Mouse (Mus musculus) right cerebral cortex, adult 2 months (tissue): ENCODE measurements around the gene Unc13d.
"Not testable (repeated sequence)": the region's sequence is repeated elsewhere in the genome, so short reads cannot be mapped to it uniquely, and the experiment has no call there.

ENCODE experiments used
- DNase-seq, 2 experiments: peaks; one replicate each; pipeline ENCODE4 v3.0.0; 2021 to 2022; ENCODE audit warnings: low spot score in 2 of 2

Unc13d gene

DNA sequence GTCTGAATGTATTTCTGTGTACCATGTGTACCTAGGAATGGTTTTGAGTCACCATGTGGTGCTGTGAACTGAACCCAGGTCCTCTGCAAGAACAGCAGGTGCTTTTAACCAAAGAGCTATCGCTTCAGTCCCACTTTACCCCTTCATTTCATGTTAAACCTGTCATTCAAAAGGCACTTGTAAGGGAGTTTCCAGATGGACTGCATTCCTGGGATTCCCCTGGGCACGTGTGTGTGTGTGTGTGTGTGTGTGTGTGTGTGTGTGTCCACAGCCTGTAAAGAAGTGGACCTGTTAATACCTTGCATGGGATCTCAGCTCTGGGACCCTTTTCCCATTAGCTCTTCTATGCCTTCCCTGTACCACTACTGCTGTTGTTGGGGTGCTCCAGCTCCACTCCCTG is 28.2 kb downstream of the Unc13d start:
- DNase-seq: no peak

DNA sequence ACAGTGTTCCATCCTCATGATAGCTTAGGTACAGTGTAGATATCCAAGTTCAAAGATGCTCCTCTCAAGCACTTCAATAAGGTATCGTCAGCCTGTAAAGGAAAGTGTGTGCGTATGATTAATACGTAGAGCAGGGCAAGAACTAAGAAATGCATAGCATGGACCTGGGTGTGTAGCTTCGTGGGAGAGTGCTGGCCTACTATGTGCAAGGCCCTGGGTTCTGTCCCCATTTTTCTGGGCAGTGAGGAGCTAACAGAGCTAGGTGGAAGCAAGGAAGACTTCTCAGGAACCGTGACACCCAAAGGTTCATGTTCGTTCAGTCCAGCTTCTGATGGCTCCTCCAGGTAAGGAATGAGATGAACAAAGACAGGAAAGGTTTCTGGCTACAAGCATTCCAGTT is 32.6 kb downstream of the Unc13d start:
- DNase-seq: no peak

GRCm38 (mm10) chr11:116043286-116043685 is 34.5 kb downstream of the Unc13d start:
- no peak for DNase-seq

GRCm38 (mm10) chr11:116042372-116043138 is 35.2 kb downstream of the Unc13d start:
- DNase-seq: no peak

- DNase-seq: no peak
Observed at GRCm38 (mm10) chr11:116041833-116042232, 35.9 kb downstream of the Unc13d start.

DNA sequence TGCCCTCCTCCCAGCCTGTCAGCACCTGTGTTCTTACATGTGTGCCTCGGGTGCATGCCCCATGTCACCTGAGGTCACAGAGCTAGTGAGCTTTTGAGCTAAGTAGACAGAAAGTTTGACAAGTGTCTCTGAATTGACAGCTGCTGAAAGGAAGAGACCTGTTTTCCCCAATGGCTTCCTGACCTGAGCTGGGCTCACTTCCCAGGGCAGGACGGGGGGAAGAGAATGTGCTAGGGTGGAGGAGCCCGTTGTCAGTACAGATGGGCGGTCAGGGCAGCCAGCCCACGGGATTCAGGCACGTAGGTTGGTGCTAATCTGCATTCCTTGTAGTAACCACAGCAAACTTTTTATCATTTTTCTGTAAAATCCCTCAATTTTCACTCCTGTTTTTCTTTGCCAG is 37.2 kb downstream of the Unc13d start:
- DNase-seq: no peak

- DNase-seq: no peak
Observed at GRCm38 (mm10) chr11:116037826-116038225, 39.9 kb downstream of the Unc13d start.

DNA sequence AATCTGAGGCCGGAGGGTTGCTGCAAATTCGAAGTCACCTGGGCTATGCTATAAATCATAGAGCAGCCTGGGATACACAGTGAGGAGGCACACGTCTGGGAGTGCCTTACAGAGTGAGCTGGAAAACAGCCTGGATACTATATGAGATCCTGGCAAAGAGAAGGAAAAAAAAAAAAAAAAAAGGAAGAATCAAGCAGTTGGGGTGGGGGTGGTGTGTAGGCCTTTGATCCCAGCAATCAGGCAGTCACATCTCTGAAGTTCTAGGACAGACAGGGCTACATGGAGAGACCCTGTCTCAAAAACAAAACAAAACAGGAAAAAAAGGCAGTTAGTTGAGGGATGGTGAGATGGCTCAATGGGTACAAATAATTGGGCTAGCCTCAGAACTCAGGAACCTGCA is 41.1 kb downstream of the Unc13d start:
- DNase-seq: no peak

- DNase-seq: no peak
Observed at GRCm38 (mm10) chr11:116034584-116034983, 43.2 kb downstream of the Unc13d start.

GRCm38 (mm10) chr11:116030898-116031845 is 46.6 kb downstream of the Unc13d start:
- DNase-seq: peak; percentile 29 to 74

- peak; percentile 98 to 99 for DNase-seq
Observed at GRCm38 (mm10) chr11:116030088-116030897, 47.5 kb downstream of the Unc13d start, which contains the start of gene Unk. TSS of gene Unk (plus strand) at chr11:116030322.

GRCm38 (mm10) chr11:116029086-116029865 is 48.5 kb downstream of the Unc13d start:
- no peak for DNase-seq

- DNase-seq: no peak
Observed at GRCm38 (mm10) chr11:116028177-116028865, 49.4 kb downstream of the Unc13d start.

- no peak for DNase-seq
Observed at GRCm38 (mm10) chr11:116027756-116028155, 50.0 kb downstream of the Unc13d start, which contains the start of gene H3f3b. TSS of gene H3f3b (minus strand) at chr11:116027962.

DNA sequence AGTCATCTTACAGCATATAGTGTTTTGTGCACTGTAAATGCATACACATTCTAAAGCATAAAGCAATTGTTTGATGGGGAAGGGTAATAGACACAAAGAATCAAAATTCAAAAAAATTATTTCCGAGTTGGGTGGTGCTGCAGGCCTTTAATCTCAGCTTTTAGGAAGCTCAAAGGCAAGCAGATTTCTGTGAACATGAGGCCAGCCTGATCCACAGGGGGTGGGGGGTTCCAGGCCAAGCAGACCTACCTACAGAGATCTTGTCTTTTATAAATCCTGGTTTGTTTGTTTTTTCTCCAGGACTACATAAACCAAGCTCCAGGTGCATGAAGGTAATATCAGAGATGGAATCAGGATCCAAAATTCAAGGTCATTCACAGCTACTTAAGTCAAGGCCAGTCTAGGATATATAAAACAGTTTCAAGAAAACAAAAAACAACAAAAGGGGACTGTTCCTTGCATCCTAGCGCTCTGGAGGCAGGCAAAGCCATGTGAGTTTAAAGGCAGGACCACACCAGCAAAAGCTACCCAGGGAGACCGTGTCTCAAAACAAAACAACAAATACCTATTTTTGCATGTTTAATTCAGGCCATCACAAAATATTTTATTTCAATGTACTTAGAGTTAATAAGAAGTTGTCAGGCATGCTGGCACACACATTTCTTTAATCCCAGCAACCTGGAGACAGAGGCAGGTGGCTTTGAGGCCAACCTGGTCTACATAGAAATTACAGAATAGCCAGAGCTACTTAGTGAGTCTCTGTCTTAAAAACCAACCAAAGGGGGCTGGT is 52.5 kb downstream of the Unc13d start:
- DNase-seq: no peak

DNA sequence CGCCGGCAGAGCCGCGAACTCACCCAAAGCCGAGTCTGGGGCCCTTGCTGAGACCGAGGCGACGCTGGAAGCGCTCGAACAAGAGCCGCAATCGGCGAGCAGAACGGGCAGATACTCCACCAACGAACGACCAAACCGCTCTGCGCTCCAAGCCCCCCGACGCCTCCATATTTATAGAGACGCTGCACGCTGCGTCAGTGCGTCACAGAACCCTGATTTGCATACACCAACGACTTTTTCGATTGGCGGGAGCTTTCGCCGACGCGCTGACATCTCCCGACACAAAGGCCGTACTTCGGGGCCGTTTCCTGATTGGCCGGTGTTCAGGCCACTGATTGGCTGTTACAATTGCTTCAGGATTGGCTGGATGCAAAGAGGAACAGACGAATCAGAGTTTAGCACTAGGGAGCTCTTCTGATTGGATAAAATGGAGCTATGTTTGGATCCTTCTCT is 53.4 kb downstream of the Unc13d start:
- DNase-seq: peak; percentile 94 to 97

GRCm38 (mm10) chr11:116023771-116024355 is 53.9 kb downstream of the Unc13d start:
- DNase-seq: peak; percentile 78 to 79

- not testable (repeated sequence) for DNase-seq
Observed at GRCm38 (mm10) chr11:116023074-116023770, 54.5 kb downstream of the Unc13d start.
